Comparison of ENCODE assay signal across 24 mouse cellular contexts in the genomic region with DNA sequence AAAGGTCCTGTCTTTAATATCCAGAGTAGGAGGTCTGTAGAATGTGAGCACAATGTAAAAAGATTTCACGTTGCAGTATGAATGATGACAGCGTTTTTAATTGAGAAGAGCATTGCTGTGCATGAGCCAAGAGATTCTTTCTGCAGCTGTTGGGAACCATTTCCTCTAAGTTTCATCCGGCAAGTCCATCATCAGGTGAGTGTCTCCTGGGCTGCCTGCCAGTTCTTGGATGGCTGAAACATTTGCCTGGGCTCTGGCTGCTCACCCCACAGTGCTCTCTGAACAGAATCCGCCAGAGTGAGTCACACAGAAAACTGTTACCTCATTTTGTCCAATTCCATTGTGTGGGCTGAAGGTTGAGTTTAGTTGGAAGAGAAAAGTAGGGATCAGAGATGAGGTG. TPM values are rescaled to one million over a fixed set of nuclear protein-coding genes. Genes with fewer than 3 reads are reported as not detected.
DNase-seq lines count a peak whose midpoint lies in the region; ATAC-seq and TF ChIP-seq lines count a peak whose summit lies in the region.
"Had no signal": no experiment of that assay in that cellular context is flagged by ENCODE, and none has a peak within 500 bp of the region (broad histone marks: within the 10 kb centered on the region; RNA-seq: fewer than 3 reads in every experiment).

No protein-coding gene starts in this region.

- no peak overlapping the region for H3K27ac ChIP-seq in embryonic facial prominence, embryonic 14.5 days (replicated peaks; ENCODE audit: low read depth, low read length)
- H3K27ac ChIP-seq in embryonic facial prominence, embryonic 10.5 days (replicated peaks): no peak overlapping the region
- H3K27ac ChIP-seq in intestine, postnatal 0 days (ENCODE audit: low read depth, low read length): no peak overlapping the region
- H3K27ac ChIP-seq: embryonic facial prominence, embryonic 13.5 days; heart, embryonic 13.5 days; hindbrain, embryonic 15.5 days had no signal

- H3K9me3 ChIP-seq in embryonic facial prominence, embryonic 14.5 days (ENCODE audit: control insufficient read depth, low read length): no peaks in the 10 kb centered on the region
- no peaks in the 10 kb centered on the region for H3K9me3 ChIP-seq in embryonic facial prominence, embryonic 10.5 days
- H3K9me3 ChIP-seq in intestine, postnatal 0 days (ENCODE audit: control insufficient read depth): no peaks in the 10 kb centered on the region
- H3K9me3 ChIP-seq: embryonic facial prominence, embryonic 13.5 days; G1E; heart, embryonic 13.5 days; hindbrain, embryonic 15.5 days had no signal

- DNase-seq in embryonic facial prominence, embryonic 14.5 days (ENCODE audit: low spot score): peak; percentile 60
- no peak for DNase-seq in embryonic facial prominence, embryonic 10.5 days (ENCODE audit: low spot score)
- peak; percentile 30 for DNase-seq in right cerebral cortex, adult 18-20 months
- DNase-seq in right cerebral cortex, postnatal 10 days (ENCODE audit: low spot score in 2 of 2): no peak
- peak; percentile 77 for DNase-seq in Muller cell, postnatal 12 days (ENCODE audit: inconsistent ontology term)
- no peak for DNase-seq in c-Kit-positive CD71-positive TER-119-positive erythroid progenitor cells, embryonic 14.5 days (ENCODE audit: low spot score)
- DNase-seq: adrenal gland, adult 8-10 months; cerebellum, adult 11-12 months; cerebellum, adult 9-10 months; cerebellum, postnatal 25 days; gastrocnemius, postnatal 14 days; heart, adult 11 months; heart, postnatal 36 days; kidney, adult 11 months had no signal

- H3K79me2 ChIP-seq in myocyte (ENCODE audit: control insufficient read depth, insufficient read depth): no peaks in the 10 kb centered on the region

- H3K36me3 ChIP-seq in embryonic facial prominence, embryonic 14.5 days (ENCODE audit: control insufficient read depth, insufficient read depth, low read length): no peaks in the 10 kb centered on the region
- H3K36me3 ChIP-seq in embryonic facial prominence, embryonic 10.5 days (replicated peaks): no peaks in the 10 kb centered on the region
- H3K36me3 ChIP-seq in myocyte (ENCODE audit: control insufficient read depth, insufficient read depth): no peaks in the 10 kb centered on the region
- no peaks in the 10 kb centered on the region for H3K36me3 ChIP-seq in intestine, postnatal 0 days (ENCODE audit: control insufficient read depth, insufficient read depth)
- H3K36me3 ChIP-seq: embryonic facial prominence, embryonic 13.5 days; G1E; heart, embryonic 13.5 days; hindbrain, embryonic 15.5 days had no signal

- no peaks in the 10 kb centered on the region for H3K4me1 ChIP-seq in embryonic facial prominence, embryonic 14.5 days (ENCODE audit: control insufficient read depth, insufficient read depth, low read length)
- no peaks in the 10 kb centered on the region for H3K4me1 ChIP-seq in embryonic facial prominence, embryonic 10.5 days
- no peaks in the 10 kb centered on the region for H3K4me1 ChIP-seq in intestine, postnatal 0 days (replicated peaks; ENCODE audit: control insufficient read depth, insufficient read depth, low read length)
- H3K4me1 ChIP-seq: embryonic facial prominence, embryonic 13.5 days; heart, embryonic 13.5 days; hindbrain, embryonic 15.5 days had no signal

- no peak overlapping the region for H3ac ChIP-seq in myocyte (ENCODE audit: control insufficient read depth, insufficient read length)

- H3K9ac ChIP-seq in embryonic facial prominence, embryonic 14.5 days (ENCODE audit: low read depth, low read length): no peak overlapping the region
- H3K9ac ChIP-seq in intestine, postnatal 0 days (ENCODE audit: low read depth, low read length): no peak overlapping the region
- H3K9ac ChIP-seq: embryonic facial prominence, embryonic 13.5 days; heart, embryonic 13.5 days; hindbrain, embryonic 15.5 days had no signal

- no peak overlapping the region for H3K4me3 ChIP-seq in embryonic facial prominence, embryonic 14.5 days (ENCODE audit: low read depth, low read length)
- H3K4me3 ChIP-seq in embryonic facial prominence, embryonic 10.5 days: no peak overlapping the region
- H3K4me3 ChIP-seq in myocyte: no peak overlapping the region
- H3K4me3 ChIP-seq in intestine, postnatal 0 days (ENCODE audit: low read depth, low read length): no peak overlapping the region
- H3K4me3 ChIP-seq: embryonic facial prominence, embryonic 13.5 days; heart, embryonic 13.5 days; hindbrain, embryonic 15.5 days had no signal

- no peak for TF ChIP-seq POLR2A in myocyte (IDR thresholded peaks at IDR 0.05; ENCODE audit: insufficient read length, low read depth)

- H3K4me2 ChIP-seq in embryonic facial prominence, embryonic 14.5 days (ENCODE audit: low read depth, low read length): no peak overlapping the region
- H3K4me2 ChIP-seq in myocyte (ENCODE audit: low read depth): peak overlapping the region; percentile 48
- no peak overlapping the region for H3K4me2 ChIP-seq in intestine, postnatal 0 days (replicated peaks; ENCODE audit: low read depth)
- H3K4me2 ChIP-seq: embryonic facial prominence, embryonic 13.5 days; heart, embryonic 13.5 days; hindbrain, embryonic 15.5 days had no signal

- no peak for TF ChIP-seq CTCF in intestine, postnatal 0 days (IDR thresholded peaks at IDR 0.05; ENCODE audit: low read depth)

- WGBS in embryonic facial prominence, embryonic 14.5 days: 62% methylated on average over 4 of the region's 4 CpGs
- WGBS in embryonic facial prominence, embryonic 10.5 days: 82% methylated on average over 4 of the region's 4 CpGs
- whole genome bisulfite sequencing in intestine, postnatal 0 days: 60% methylated on average over 4 of the region's 4 CpGs

- no peak for ATAC-seq in embryonic facial prominence, embryonic 14.5 days (ENCODE audit: low read depth)
- ATAC-seq in intestine, postnatal 0 days: no peak
- ATAC-seq: activated CD4-positive, CD25-positive, alpha-beta regulatory T cell, adult 4 months; CD4-positive, CD25-positive, alpha-beta regulatory T cell, adult 4 months; forebrain, embryonic 14.5 days had no signal

- no peaks in the 10 kb centered on the region for H3K27me3 ChIP-seq in embryonic facial prominence, embryonic 14.5 days (replicated peaks; ENCODE audit: control insufficient read depth, insufficient read depth, low read length)
- H3K27me3 ChIP-seq in embryonic facial prominence, embryonic 10.5 days (replicated peaks; ENCODE audit: low read depth, poor library complexity, severe bottlenecking): no peaks in the 10 kb centered on the region
- no peaks in the 10 kb centered on the region for H3K27me3 ChIP-seq in myocyte (ENCODE audit: control insufficient read depth, insufficient read depth, insufficient read length)
- H3K27me3 ChIP-seq in intestine, postnatal 0 days (replicated peaks; ENCODE audit: control insufficient read depth, insufficient read depth, low read length): no peaks in the 10 kb centered on the region
- H3K27me3 ChIP-seq: embryonic facial prominence, embryonic 13.5 days; heart, embryonic 13.5 days; hindbrain, embryonic 15.5 days had no signal

TF ChIP-seq in myocyte, 11 proteins besides CTCF, POLR2A, EP300 and RAD21:
- TF ChIP-seq TCF3 (IDR thresholded peaks at IDR 0.05; ENCODE audit: insufficient read length, low read depth) (no peak), SRF (IDR thresholded peaks at IDR 0.05; ENCODE audit: control insufficient read depth, insufficient read length, low read depth) (no peak), REST (IDR thresholded peaks at IDR 0.05; ENCODE audit: insufficient read depth, insufficient read length) (no peak), MYOD1 (IDR thresholded peaks at IDR 0.05; ENCODE audit: control insufficient read depth in 1 of 3, insufficient read length in 2 of 3, low read depth in 2 of 3) (peak in 2 of 3 experiments; percentile 61 to 85), E2F4 (IDR thresholded peaks at IDR 0.05; ENCODE audit: insufficient read depth) (no peak), USF1 (IDR thresholded peaks at IDR 0.05; ENCODE audit: low read depth) (no peak), TCF12 (IDR thresholded peaks at IDR 0.05; ENCODE audit: insufficient read depth, poor library complexity, severe bottlenecking) (no peak), MAX (IDR thresholded peaks at IDR 0.05; ENCODE audit: low read depth) (no peak), POLR2AphosphoS2 (IDR thresholded peaks at IDR 0.05; ENCODE audit: insufficient read length, low read depth) (no peak), CEBPB (IDR thresholded peaks at IDR 0.05; ENCODE audit: insufficient read depth, poor library complexity, severe bottlenecking) (0 out of 2 replicates have a peak, but pooled peaks have one; percentile 4), MYOG (IDR thresholded peaks at IDR 0.05; ENCODE audit: control insufficient read depth in 1 of 3, insufficient read depth in 1 of 3, insufficient read length in 2 of 3, low read depth in 2 of 3) (peak in 1 of 3 experiments; percentile 5)

RNA-seq across cellular contexts. Expression of a gene that starts 11.7 kb away (rescaled TPM):
- polyA plus RNA-seq in embryonic facial prominence, embryonic 14.5 days (2014; fragmentation: Nextera tagmentation; extraction: Ambion mirVana): 0.72 TPM in 2 replicates
- polyA plus RNA-seq in embryonic facial prominence, embryonic 10.5 days (2016; fragmentation: Nextera tagmentation; extraction: Ambion mirVana): not detected in 2 replicates
- polyA plus RNA-seq in myocyte (2012; fragmentation: generic; extraction: Trizol): 0.13 TPM
- 12.9 and 15.7 TPM in 2 replicates for polyA plus RNA-seq in intestine, postnatal 0 days (2015; fragmentation: Nextera tagmentation; extraction: Ambion mirVana)
- polyA plus RNA-seq: activated CD4-positive, CD25-positive, alpha-beta regulatory T cell, adult 4 months; CD4-positive, CD25-positive, alpha-beta regulatory T cell, adult 4 months; forebrain, embryonic 14.5 days; G1E; heart, embryonic 13.5 days; hindbrain, embryonic 11.5 days had no signal

RNA-seq across cellular contexts. Expression of a gene that starts 36.8 kb away (rescaled TPM):
- polyA plus RNA-seq in embryonic facial prominence, embryonic 14.5 days (2014; fragmentation: Nextera tagmentation; extraction: Ambion mirVana): 14.9 and 18.1 TPM in 2 replicates
- polyA plus RNA-seq in embryonic facial prominence, embryonic 10.5 days (2016; fragmentation: Nextera tagmentation; extraction: Ambion mirVana): 5.5 and 6.4 TPM in 2 replicates
- 0.18 TPM for polyA plus RNA-seq in myocyte (2012; fragmentation: generic; extraction: Trizol)
- 8.3 and 9.9 TPM in 2 replicates for polyA plus RNA-seq in intestine, postnatal 0 days (2015; fragmentation: Nextera tagmentation; extraction: Ambion mirVana)
- polyA plus RNA-seq: CD4-positive, CD25-positive, alpha-beta regulatory T cell, adult 4 months; G1E had no signal

Comparison
In these comparisons a context has a peak if more than half of its experiments do, and no peak if none do; other contexts are left out.
1. DNase-seq: peak in embryonic facial prominence, embryonic 14.5 days (single experiment), right cerebral cortex, adult 18-20 months (single experiment) and Muller cell, postnatal 12 days (single experiment); none in embryonic facial prominence, embryonic 10.5 days (single experiment), right cerebral cortex, postnatal 10 days (0 of 2) and c-Kit-positive CD71-positive TER-119-positive erythroid progenitor cells, embryonic 14.5 days (single experiment).